Mouse (Mus musculus): ENCODE measurements around the gene Stk19.

GRCm38 (mm10) chr17:34853511-34853910 lies 16.8 kb upstream of the Stk19 start:
- no peak for TF ChIP-seq POLR2A (IDR thresholded peaks at IDR 0.05; ENCODE audit: low read depth, low read length)
- TF ChIP-seq CTCF (IDR thresholded peaks at IDR 0.05; ENCODE audit: borderline replicate concordance, insufficient read depth, low read length): no peak

Data from embryonic fibroblast, embryonic 13.5 days (primary cell).